Mouse (Mus musculus): ENCODE results near the gene Swap70.

Swap70 gene

GRCm38 (mm10) chr7:110239590-110239989 is 18.1 kb downstream of the Swap70 start:
- no peak for DNase-seq

GRCm38 (mm10) chr7:110241472-110242289 is 20.2 kb downstream of the Swap70 start:
- no peak for DNase-seq

- DNase-seq, result no peak
Measured at GRCm38 (mm10) chr7:110242290-110242581, 20.7 kb downstream of the Swap70 start.

- DNase-seq, result no peak
Measured at GRCm38 (mm10) chr7:110245128-110245527, 23.6 kb downstream of the Swap70 start.

- DNase-seq, result no peak
Measured at GRCm38 (mm10) chr7:110246526-110246925, 25.0 kb downstream of the Swap70 start.

GRCm38 (mm10) chr7:110247801-110248200 is 26.3 kb downstream of the Swap70 start:
- no peak for DNase-seq

- DNase-seq, result no peak
Measured at GRCm38 (mm10) chr7:110248677-110249076, 27.2 kb downstream of the Swap70 start.

- DNase-seq, result no peak
Measured at GRCm38 (mm10) chr7:110253861-110254260, 32.4 kb downstream of the Swap70 start.

GRCm38 (mm10) chr7:110254395-110254794 is 32.9 kb downstream of the Swap70 start:
- no peak for DNase-seq

- DNase-seq, result no peak
Measured at GRCm38 (mm10) chr7:110257059-110257458, 35.5 kb downstream of the Swap70 start.

GRCm38 (mm10) chr7:110258196-110258950 is 36.9 kb downstream of the Swap70 start:
- no peak for DNase-seq

GRCm38 (mm10) chr7:110259966-110260711 is 38.6 kb downstream of the Swap70 start:
- DNase-seq, result no peak

- no peak for DNase-seq
Measured at GRCm38 (mm10) chr7:110261807-110262206, 40.3 kb downstream of the Swap70 start.

- no peak for DNase-seq
Measured at GRCm38 (mm10) chr7:110262661-110263060, 41.1 kb downstream of the Swap70 start.

- no peak for DNase-seq
Measured at GRCm38 (mm10) chr7:110263474-110263873, 42.0 kb downstream of the Swap70 start.

- DNase-seq, result peak; percentile 75
Measured at GRCm38 (mm10) chr7:110265796-110266195, 44.3 kb downstream of the Swap70 start.

- no peak for DNase-seq
Measured at GRCm38 (mm10) chr7:110267014-110267413, 45.5 kb downstream of the Swap70 start.

GRCm38 (mm10) chr7:110267994-110268393 is 46.5 kb downstream of the Swap70 start:
- no peak for DNase-seq

- DNase-seq, result no peak
Measured at GRCm38 (mm10) chr7:110268511-110268910, 47.0 kb downstream of the Swap70 start.

GRCm38 (mm10) chr7:110269777-110270176 is 48.3 kb downstream of the Swap70 start:
- no peak for DNase-seq

- no peak for DNase-seq
Measured at GRCm38 (mm10) chr7:110270455-110270854, 48.9 kb downstream of the Swap70 start.

- no peak for DNase-seq
Measured at GRCm38 (mm10) chr7:110271814-110272213, 50.3 kb downstream of the Swap70 start.

- DNase-seq, result peak; percentile 27
Measured at GRCm38 (mm10) chr7:110272434-110272833, 50.9 kb downstream of the Swap70 start.

Measured in retina, postnatal 1 day (tissue).